Mouse (Mus musculus): ENCODE data around the gene Zfp341.
A peak's percentile ranks its signal among the peaks of the same experiment; 100 is the strongest.

The Zfp341 gene

GRCm38 (mm10) chr2:154613118-154614115 lies at the start of gene Zfp341, which contains the start of gene 4930519P11Rik:
Gene Zfp341 (plus strand): TSS chr2:154613297.
Gene 4930519P11Rik (minus strand): TSS chr2:154613437.
- peak; percentile 84 to 85 for DNase-seq (ENCODE audit: low read depth in 2 of 2, low spot score in 2 of 2)

GRCm38 (mm10) chr2:154563612-154564170 lies 49.4 kb upstream of the Zfp341 start:
- DNase-seq (ENCODE audit: low read depth in 2 of 2, low spot score in 2 of 2), result no peak

- no peak for DNase-seq (ENCODE audit: low read depth in 2 of 2, low spot score in 2 of 2)
Measured at GRCm38 (mm10) chr2:154565562-154565961, 47.5 kb upstream of the Zfp341 start.

- no peak for DNase-seq (ENCODE audit: low read depth in 2 of 2, low spot score in 2 of 2)
Measured at GRCm38 (mm10) chr2:154566641-154567040, 46.5 kb upstream of the Zfp341 start.

- DNase-seq (ENCODE audit: low read depth in 2 of 2, low spot score in 2 of 2), result no peak
Measured at GRCm38 (mm10) chr2:154567766-154568165, 45.3 kb upstream of the Zfp341 start.

- DNase-seq (ENCODE audit: low read depth in 2 of 2, low spot score in 2 of 2), result no peak
Measured at GRCm38 (mm10) chr2:154568329-154569070, 44.6 kb upstream of the Zfp341 start.

GRCm38 (mm10) chr2:154569071-154569748 lies 43.9 kb upstream of the Zfp341 start:
- no peak for DNase-seq (ENCODE audit: low read depth in 2 of 2, low spot score in 2 of 2)

GRCm38 (mm10) chr2:154569836-154570286 lies 43.2 kb upstream of the Zfp341 start, which contains the start of gene E2f1:
Gene E2f1 (minus strand): TSS chr2:154569892.
- peak; percentile 89 to 91 for DNase-seq (ENCODE audit: low read depth in 2 of 2, low spot score in 2 of 2)

- DNase-seq (ENCODE audit: low read depth in 2 of 2, low spot score in 2 of 2), result no peak
Measured at GRCm38 (mm10) chr2:154570666-154571065, 42.4 kb upstream of the Zfp341 start.

- no peak for DNase-seq (ENCODE audit: low read depth in 2 of 2, low spot score in 2 of 2)
Measured at GRCm38 (mm10) chr2:154571266-154571665, 41.8 kb upstream of the Zfp341 start.

GRCm38 (mm10) chr2:154571976-154572375 lies 41.1 kb upstream of the Zfp341 start:
- no peak for DNase-seq (ENCODE audit: low read depth in 2 of 2, low spot score in 2 of 2)

- no peak for DNase-seq (ENCODE audit: low read depth in 2 of 2, low spot score in 2 of 2)
Measured at GRCm38 (mm10) chr2:154572996-154573395, 40.1 kb upstream of the Zfp341 start.

GRCm38 (mm10) chr2:154574271-154574670 lies 38.8 kb upstream of the Zfp341 start:
- DNase-seq (ENCODE audit: low read depth in 2 of 2, low spot score in 2 of 2), result no peak

- DNase-seq (ENCODE audit: low read depth in 2 of 2, low spot score in 2 of 2), result no peak
Measured at GRCm38 (mm10) chr2:154576876-154577743, 36.0 kb upstream of the Zfp341 start.

- DNase-seq (ENCODE audit: low read depth in 2 of 2, low spot score in 2 of 2), result no peak
Measured at GRCm38 (mm10) chr2:154577744-154578067, 35.4 kb upstream of the Zfp341 start.

- DNase-seq (ENCODE audit: low read depth in 2 of 2, low spot score in 2 of 2), result no peak
Measured at GRCm38 (mm10) chr2:154580586-154580985, 32.5 kb upstream of the Zfp341 start.

- no peak for DNase-seq (ENCODE audit: low read depth in 2 of 2, low spot score in 2 of 2)
Measured at GRCm38 (mm10) chr2:154581421-154581820, 31.7 kb upstream of the Zfp341 start.

GRCm38 (mm10) chr2:154583906-154584872 lies 28.9 kb upstream of the Zfp341 start:
- DNase-seq (ENCODE audit: low read depth in 2 of 2, low spot score in 2 of 2), result no peak
